Mouse (Mus musculus): ENCODE measurements around the gene Nacad.

DNA sequence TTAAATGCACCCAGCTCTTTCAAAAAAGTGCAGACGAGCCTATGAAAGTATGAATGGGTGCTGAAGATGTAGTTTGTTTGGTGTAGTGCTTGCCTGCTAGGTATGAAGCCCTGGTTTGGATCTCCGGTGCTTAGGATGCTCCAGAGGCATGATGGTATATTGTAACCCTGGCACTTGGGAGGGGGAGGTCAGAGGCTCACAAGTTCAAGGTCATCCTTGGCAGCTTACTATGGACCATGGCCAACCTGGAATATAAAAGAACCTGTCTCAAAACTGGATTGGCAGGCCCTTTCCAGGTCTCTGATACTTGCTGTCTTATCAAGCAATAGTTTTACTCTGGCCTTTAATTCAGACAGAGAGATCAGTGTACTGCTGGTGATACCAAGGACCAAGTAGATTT is 56.1 kb downstream of the Nacad start:
- no peak for TF ChIP-seq POLR2A (IDR thresholded peaks at IDR 0.05; ENCODE audit: low read depth, low read length)
- TF ChIP-seq CTCF (IDR thresholded peaks at IDR 0.05; ENCODE audit: extremely low read depth, insufficient read depth, insufficient read length, insufficient replicate concordance): no peak

All from spleen, adult 2 months (tissue).